ENCODE assay signal across 8 mouse cellular contexts in genomic region chr4:126262119-126262807, GRCm38 (mm10). TPM values are rescaled to one million over a fixed set of nuclear protein-coding genes. Genes with fewer than 3 reads are reported as not detected.
A peak's percentile ranks its signal among the peaks of the same experiment; 100 is the strongest.
DNase-seq lines count a peak whose midpoint lies in the region; ATAC-seq and TF ChIP-seq lines count a peak whose summit lies in the region.

Gene Trappc3, plus strand, starts transcription at chr4:126262325.

- peaks cover 51% of the 10 kb centered on the region for H3K4me1 ChIP-seq in heart, embryonic 12.5 days (replicated peaks)
- peaks cover 33% of the 10 kb centered on the region for H3K4me1 ChIP-seq in kidney, postnatal 0 days (replicated peaks; ENCODE audit: insufficient read depth, low read length)
- H3K4me1 ChIP-seq in liver, embryonic 11.5 days (replicated peaks; ENCODE audit: control insufficient read depth, insufficient read depth, low read length), result peaks cover 48% of the 10 kb centered on the region
- peaks cover 36% of the 10 kb centered on the region for H3K4me1 ChIP-seq in stomach, embryonic 14.5 days (ENCODE audit: control insufficient read depth, insufficient read depth, low read length)

- peak; percentile 97 for DNase-seq in CD4-positive helper T cell, adult 2 months (ENCODE audit: low read depth, low spot score)
- DNase-seq in brain, embryonic 18.5 days (ENCODE audit: low read depth, low spot score), result peak; percentile 96
- peak; percentile 99 for DNase-seq in kidney, postnatal 0 days (ENCODE audit: low spot score)
- peak; percentile 97 for DNase-seq in liver, embryonic 11.5 days (ENCODE audit: low spot score)
- DNase-seq in naive thymus-derived CD4-positive, alpha-beta T cell, adult 2 months (ENCODE audit: low read depth), result peak; percentile 98

- H3K4me3 ChIP-seq in heart, embryonic 12.5 days, result peak within 1 kb of the TSS; percentile 72
- peak within 1 kb of the TSS; percentile 61 for H3K4me3 ChIP-seq in kidney, postnatal 0 days (replicated peaks; ENCODE audit: low read depth, low read length)
- peak within 1 kb of the TSS; percentile 82 for H3K4me3 ChIP-seq in liver, embryonic 11.5 days (ENCODE audit: low read depth, low read length)
- H3K4me3 ChIP-seq in stomach, embryonic 14.5 days (ENCODE audit: low read depth, low read length), result peak within 1 kb of the TSS; percentile 82

- H3K9me3 ChIP-seq in heart, embryonic 12.5 days (replicated peaks), result no peaks in the 10 kb centered on the region
- no peaks in the 10 kb centered on the region for H3K9me3 ChIP-seq in kidney, postnatal 0 days (replicated peaks; ENCODE audit: low read length)
- no peaks in the 10 kb centered on the region for H3K9me3 ChIP-seq in liver, embryonic 11.5 days (ENCODE audit: control insufficient read depth, low read length)
- H3K9me3 ChIP-seq in stomach, embryonic 14.5 days (ENCODE audit: control insufficient read depth, low read depth, low read length), result no peaks in the 10 kb centered on the region

- WGBS in heart, embryonic 12.5 days, result under 1% methylated on average over 46 of the region's 46 CpGs
- under 1% methylated on average over 46 of the region's 46 CpGs for WGBS in kidney, postnatal 0 days
- under 1% methylated on average over 46 of the region's 46 CpGs for WGBS in liver, embryonic 11.5 days
- WGBS in stomach, embryonic 14.5 days, result under 1% methylated on average over 46 of the region's 46 CpGs

- peak within 1 kb of the TSS; percentile 81 for H3K9ac ChIP-seq in heart, embryonic 12.5 days
- peak within 1 kb of the TSS; percentile 72 for H3K9ac ChIP-seq in kidney, postnatal 0 days (ENCODE audit: low read depth, low read length)
- peak within 1 kb of the TSS; percentile 77 for H3K9ac ChIP-seq in liver, embryonic 11.5 days (ENCODE audit: low read depth, low read length)
- H3K9ac ChIP-seq in stomach, embryonic 14.5 days (replicated peaks; ENCODE audit: low read depth, low read length), result peak within 1 kb of the TSS; percentile 87

- H3K36me3 ChIP-seq in heart, embryonic 12.5 days, result no peaks in the 10 kb centered on the region
- no peaks in the 10 kb centered on the region for H3K36me3 ChIP-seq in kidney, postnatal 0 days (ENCODE audit: insufficient read depth, low read length)
- no peaks in the 10 kb centered on the region for H3K36me3 ChIP-seq in liver, embryonic 11.5 days (ENCODE audit: control insufficient read depth, insufficient read depth, low read length)
- H3K36me3 ChIP-seq in stomach, embryonic 14.5 days (ENCODE audit: control insufficient read depth, insufficient read depth, low read length), result no peaks in the 10 kb centered on the region; the same call in 1 of the 2 replicates

- TF ChIP-seq CTCF in kidney, postnatal 0 days (IDR thresholded peaks at IDR 0.05; ENCODE audit: low read depth), result peak; percentile 99

- no peaks in the 10 kb centered on the region for H3K27me3 ChIP-seq in heart, embryonic 12.5 days (replicated peaks)
- H3K27me3 ChIP-seq in kidney, postnatal 0 days (ENCODE audit: insufficient read depth, low read length), result no peaks in the 10 kb centered on the region
- H3K27me3 ChIP-seq in liver, embryonic 11.5 days (replicated peaks; ENCODE audit: control insufficient read depth, insufficient read depth, low read length), result no peaks in the 10 kb centered on the region; the same call in 1 of the 2 replicates
- no peaks in the 10 kb centered on the region for H3K27me3 ChIP-seq in stomach, embryonic 14.5 days (ENCODE audit: control insufficient read depth, insufficient read depth, low read length)

- H3K27ac ChIP-seq in heart, embryonic 12.5 days (ENCODE audit: poor library complexity, severe bottlenecking), result peak within 1 kb of the TSS; percentile 93
- H3K27ac ChIP-seq in kidney, postnatal 0 days, result peak within 1 kb of the TSS; percentile 95
- H3K27ac ChIP-seq in liver, embryonic 11.5 days (ENCODE audit: low read depth, low read length), result peak within 1 kb of the TSS; percentile 64; the same call in 1 of the 2 replicates
- peak within 1 kb of the TSS; percentile 89 for H3K27ac ChIP-seq in stomach, embryonic 14.5 days (ENCODE audit: low read length)

- peak; percentile 84 for ATAC-seq in erythroid progenitor cell, adult 5-6 weeks (replicated peaks; ENCODE audit: low FRiP score, poor library complexity, severe bottlenecking)
- ATAC-seq in heart, embryonic 12.5 days (ENCODE audit: insufficient number of reproducible peaks, low FRiP score), result peak; percentile 92
- ATAC-seq in kidney, postnatal 0 days (replicated peaks; ENCODE audit: low FRiP score, low read depth), result peak; percentile 93
- ATAC-seq in liver, embryonic 11.5 days (replicated peaks; ENCODE audit: low FRiP score), result peak; percentile 92
- peak; percentile 92 for ATAC-seq in stomach, embryonic 14.5 days (ENCODE audit: insufficient number of reproducible peaks, insufficient read depth, low FRiP score, low read depth)

- H3K4me2 ChIP-seq in heart, embryonic 12.5 days, result peak within 1 kb of the TSS; percentile 86
- H3K4me2 ChIP-seq in kidney, postnatal 0 days (ENCODE audit: low read length), result peak within 1 kb of the TSS; percentile 78
- peak within 1 kb of the TSS; percentile 85 for H3K4me2 ChIP-seq in liver, embryonic 11.5 days
- H3K4me2 ChIP-seq in stomach, embryonic 14.5 days (replicated peaks; ENCODE audit: low read depth, low read length), result peak within 1 kb of the TSS; percentile 65

RNA-seq across cellular contexts. Expression of gene Trappc3, which starts in this region (rescaled TPM):
- total RNA-seq in erythroid progenitor cell, adult 5-6 weeks (2015; ENCODE audit: low replicate concordance), result 10.9 and 22.3 TPM in 2 replicates
- total RNA-seq in erythroid progenitor cell, adult 5-6 weeks (2017; ENCODE audit: low replicate concordance), result 9.2 and 10.8 TPM in 2 replicates
- polyA plus RNA-seq in heart, embryonic 12.5 days (2016; fragmentation: Nextera tagmentation; extraction: Ambion mirVana), result 68.0 and 68.7 TPM in 2 replicates
- 115 and 121 TPM in 2 replicates for polyA plus RNA-seq in kidney, postnatal 0 days (2015; fragmentation: Nextera tagmentation; extraction: Ambion mirVana)
- polyA plus RNA-seq in liver, embryonic 11.5 days (2014; fragmentation: Nextera tagmentation; extraction: Ambion mirVana), result 20.6 and 26.8 TPM in 2 replicates
- 14.7 and 17.1 TPM in 2 replicates for polyA plus RNA-seq in stomach, embryonic 14.5 days (2014; fragmentation: Nextera tagmentation; extraction: Ambion mirVana)

Comparison
In these comparisons a context has a peak if more than half of its experiments do, and no peak if none do; other contexts are left out.
1. Peak in every context shown above with its lines: DNase-seq, ATAC-seq, H3K4me3 ChIP-seq and H3K27ac ChIP-seq.